Mouse (Mus musculus) liver, embryonic 14.5 days (tissue): ENCODE results near the gene Zyx.

Experiments
- CTCF ChIP-seq: IDR thresholded peaks from 2 replicates; pipeline ENCODE4 v1.5.1; 2016; ENCODE audit warnings: antibody characterized with exemption, low read depth, control low read depth
- EP300 ChIP-seq: IDR thresholded peaks from 2 replicates; pipeline ENCODE4 v1.6.1; 2016; ENCODE audit warnings: antibody characterized with exemption, low read depth

DNA sequence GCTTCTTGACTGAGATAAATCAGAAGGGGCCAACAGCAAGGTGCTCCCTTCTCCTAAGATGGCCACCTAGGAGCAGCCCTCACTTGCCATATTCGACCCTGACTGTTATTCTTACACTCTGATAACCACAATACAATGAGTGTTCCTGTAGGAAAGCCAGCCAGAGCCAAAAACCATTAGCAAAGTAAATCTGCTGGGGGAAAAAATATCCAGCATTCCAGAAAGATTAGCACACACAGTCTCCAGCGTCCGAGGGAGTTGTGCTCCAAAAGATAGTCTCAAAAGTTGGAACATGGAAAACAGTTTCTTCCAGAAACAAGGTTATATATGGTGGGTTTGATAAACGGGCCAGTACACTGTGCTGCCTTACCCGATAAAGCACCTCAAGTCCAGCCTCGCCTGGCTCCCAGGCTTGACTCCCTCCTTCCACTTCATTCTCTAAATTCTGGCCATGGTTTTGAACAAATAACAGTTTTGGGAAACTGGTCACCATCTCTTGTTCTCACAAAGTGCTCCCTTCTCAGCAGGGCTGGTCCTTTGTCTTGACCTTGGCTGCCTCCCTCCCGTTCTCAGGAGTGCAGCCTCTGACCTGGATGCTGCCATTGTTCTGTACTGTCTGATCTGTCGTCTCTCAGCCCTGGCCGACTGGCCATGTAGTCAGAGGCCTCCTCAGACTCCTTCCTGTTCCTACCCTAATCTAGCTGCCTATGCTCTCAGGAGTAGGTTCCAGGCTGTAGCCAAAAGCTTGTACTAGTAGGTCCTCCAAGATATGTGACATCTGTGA, 10.1 kb downstream of the Zyx start:
- no peak for TF ChIP-seq CTCF
- no peak for TF ChIP-seq EP300
